Mouse (Mus musculus) olfactory bulb, adult 2 months (tissue): ENCODE measurements at regions not wholly inside any gene's neighbourhood (a gene's known extent, or its start where the extent isn't known, plus 50 kb on each side); places are given as distances from the start of the nearest gene placed in this dataset.

Experiments
- H3K27ac ChIP-seq: fragments of 200-500 bp; 2 replicates; pipeline ENCODE4 v1.5.1; 2012; ENCODE audit warnings: low read depth, low read length; ENCODE audit not compliant: insufficient read depth
- H3K4me1 ChIP-seq: fragments of 200-500 bp; 2 replicates; pipeline ENCODE4 v1.6.1; 2012; ENCODE audit warnings: low read length; ENCODE audit not compliant: control insufficient read depth, insufficient read depth
- H3K4me3 ChIP-seq: fragments of 200-500 bp; 2 replicates; pipeline ENCODE4 v1.5.1; 2012; ENCODE audit warnings: mild to moderate bottlenecking, low read depth, low read length, moderate library complexity; ENCODE audit not compliant: insufficient read depth
- CTCF ChIP-seq: fragments of 200-500 bp; IDR thresholded peaks from 2 replicates; pipeline ENCODE4 v1.5.1; 2012; ENCODE audit warnings: low read depth, mild to moderate bottlenecking, low read length, moderate library complexity; ENCODE audit not compliant: insufficient read depth
- POLR2A ChIP-seq: fragments of 200-500 bp; IDR thresholded peaks from 2 replicates; pipeline ENCODE4 v1.6.1; 2012; ENCODE audit warnings: mild to moderate bottlenecking, low read depth, low read length, moderate library complexity; ENCODE audit not compliant: insufficient read depth
- WGBS: fragments of 180-500 bp; shearing (Covaris S2); methylation state at CpG from one replicate; pipeline ENCODE4 v1.1.7; 2018; 5-methylcytosine and 5-hydroxymethylcytosine counted together

DNA sequence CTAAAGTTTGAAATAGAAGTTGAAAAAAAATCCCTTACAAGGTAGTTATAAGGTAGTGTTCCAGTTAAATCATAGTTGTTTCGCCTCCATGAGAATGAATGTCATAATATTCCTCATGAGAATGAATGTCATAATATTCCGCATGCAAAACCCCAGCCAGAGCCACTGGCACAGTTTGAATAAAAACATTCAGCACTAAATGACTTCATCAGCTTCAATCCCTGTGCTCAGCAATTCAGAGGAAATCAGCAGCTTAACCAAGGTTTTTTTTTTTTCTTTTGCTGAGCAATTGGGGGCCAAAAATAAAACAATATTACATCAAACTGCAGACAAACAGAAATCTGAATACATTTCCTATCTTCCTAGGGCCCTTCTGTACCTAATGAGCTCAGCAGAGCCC, 102.7 kb upstream of the Slc24a2 start:
- 83% methylated on average over 2 of the region's 2 CpGs for WGBS
- no peak overlapping the region for H3K27ac ChIP-seq
- TF ChIP-seq CTCF (no peak), POLR2A (no peak)
- no peak overlapping the region for H3K4me3 ChIP-seq
- H3K4me1 ChIP-seq, result no peaks in the 10 kb centered on the region

DNA sequence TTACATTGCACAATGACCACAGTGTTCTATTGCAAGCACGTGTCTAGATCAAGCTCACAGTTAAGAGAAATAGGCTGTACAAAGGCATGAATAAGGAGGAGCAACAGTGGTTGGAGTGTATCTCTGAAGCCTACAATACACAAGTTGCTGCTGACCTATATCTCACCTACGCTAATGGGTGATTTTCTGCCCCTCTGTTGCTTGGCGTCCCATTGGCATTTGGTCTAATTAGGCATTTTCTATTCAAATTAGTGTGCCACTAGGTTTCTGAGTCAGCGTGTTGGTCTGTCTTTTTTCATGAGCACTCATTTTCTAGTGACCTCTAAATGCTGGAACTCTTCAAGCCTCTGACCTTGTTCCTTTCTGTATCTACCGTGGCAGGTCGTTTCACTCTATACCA, 98.9 kb upstream of the Slc24a2 start:
- TF ChIP-seq CTCF (no peak), POLR2A (no peak)
- WGBS, result 34% methylated on average over 6 of the region's 6 CpGs
- H3K4me3 ChIP-seq, result no peak overlapping the region
- H3K4me1 ChIP-seq, result no peaks in the 10 kb centered on the region
- H3K27ac ChIP-seq, result no peak overlapping the region

DNA sequence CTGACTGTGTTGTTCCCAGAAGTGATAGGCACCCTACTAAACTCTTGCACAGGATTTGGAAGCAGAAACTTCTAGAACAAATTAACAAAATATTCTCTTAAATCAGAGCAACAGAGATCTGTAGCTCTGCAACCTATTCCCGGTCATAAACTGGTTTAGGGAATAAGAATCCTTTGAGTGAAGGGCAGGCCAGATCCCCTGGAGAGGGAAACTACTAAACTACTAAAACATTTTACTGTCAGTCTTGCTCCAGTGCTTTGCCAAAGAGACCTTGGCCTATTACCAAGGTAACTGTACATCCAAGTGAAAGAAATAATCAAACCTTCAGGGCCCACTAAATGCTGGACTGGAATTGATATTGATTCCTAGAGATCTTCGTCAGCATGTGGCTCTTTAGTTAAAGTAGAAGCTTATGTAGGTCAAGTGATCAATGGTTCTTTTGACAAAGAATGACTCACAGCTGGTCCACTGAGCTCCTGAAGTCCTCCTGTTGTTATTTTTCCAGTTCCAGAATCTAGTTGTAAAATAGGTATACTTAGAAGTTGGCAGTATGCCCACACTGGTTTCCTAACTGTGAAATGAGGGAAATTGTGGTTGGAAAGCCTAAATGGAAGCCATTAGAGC, 91.6 kb upstream of the Slc24a2 start:
- 54% methylated on average over 2 of the region's 2 CpGs for WGBS
- Histone ChIP-seq H3K27ac (no peak overlapping the region), H3K4me3 (no peak overlapping the region), H3K4me1 (no peaks in the 10 kb centered on the region)
- TF ChIP-seq CTCF, result no peak
- TF ChIP-seq POLR2A, result no peak

DNA sequence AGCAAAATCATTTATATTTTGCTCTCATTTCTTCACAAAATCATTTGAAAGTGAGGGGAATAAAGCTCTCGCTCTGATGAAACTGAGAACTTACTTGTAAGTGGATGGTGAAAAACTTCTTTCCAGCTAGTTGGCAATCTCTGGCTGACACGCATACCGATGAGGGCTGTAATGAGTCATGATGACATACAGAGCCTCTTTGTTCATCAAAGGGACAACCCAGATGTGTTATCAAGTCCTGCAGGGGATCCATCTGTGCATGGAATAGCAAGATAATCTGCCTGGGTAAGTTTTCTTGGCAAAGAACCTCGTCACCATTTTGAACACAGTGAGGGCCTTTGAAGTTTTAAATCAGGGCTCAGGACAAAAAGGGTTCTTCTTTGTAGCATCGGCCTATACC, 67.9 kb upstream of the Slc24a2 start:
- Histone ChIP-seq H3K4me1 (no peaks in the 10 kb centered on the region), H3K4me3 (no peak overlapping the region), H3K27ac (no peak overlapping the region)
- WGBS, result 54% methylated on average over 5 of the region's 5 CpGs
- TF ChIP-seq CTCF, result no peak
- no peak for TF ChIP-seq POLR2A

DNA sequence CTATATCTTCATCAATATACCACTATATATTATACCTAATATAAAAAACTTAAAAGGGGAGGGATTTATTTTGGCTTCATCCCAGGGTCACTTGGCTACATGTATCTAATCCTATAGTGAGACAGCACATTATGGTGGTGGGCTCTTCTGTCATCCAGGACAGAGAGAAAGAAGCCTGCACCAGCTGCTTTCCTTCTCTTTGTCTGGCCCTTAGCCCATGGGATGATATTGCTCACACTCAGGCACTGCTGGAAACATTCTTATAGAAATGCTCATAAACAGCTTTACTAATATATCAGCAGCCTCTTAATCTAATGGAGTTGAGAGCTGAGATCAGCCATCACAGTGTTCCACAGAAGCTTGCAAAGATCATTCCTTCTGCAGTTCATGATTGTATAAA, 64.3 kb upstream of the Slc24a2 start:
- Histone ChIP-seq H3K4me3 (no peak overlapping the region), H3K4me1 (no peaks in the 10 kb centered on the region), H3K27ac (no peak overlapping the region)
- TF ChIP-seq CTCF, result no peak
- TF ChIP-seq POLR2A, result no peak
